Comparison of ENCODE assay signal across 15 mouse cellular contexts in the genomic region with DNA sequence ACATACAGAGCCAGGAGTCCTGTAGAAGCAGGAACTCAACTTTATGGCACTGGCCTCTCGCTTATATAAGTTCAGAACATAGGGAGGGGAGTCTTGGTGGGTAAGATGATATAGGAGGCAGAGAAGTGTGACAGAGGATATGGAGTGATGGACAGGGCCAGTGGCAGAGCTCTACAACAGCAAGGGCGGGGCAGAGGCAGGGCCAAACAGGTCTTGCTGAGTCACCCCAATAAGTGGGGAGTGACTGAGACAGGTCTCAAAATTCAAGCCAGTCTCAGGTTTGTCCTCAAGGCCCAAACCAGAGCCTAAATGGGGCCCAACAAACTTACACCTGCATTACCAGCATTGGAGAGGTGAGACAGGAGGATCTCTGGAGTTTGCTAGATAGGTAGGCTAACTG. TPM values are rescaled to one million over a fixed set of nuclear protein-coding genes. Genes with fewer than 3 reads are reported as not detected.
DNase-seq lines count a peak whose midpoint lies in the region; ATAC-seq and TF ChIP-seq lines count a peak whose summit lies in the region.
"Had no signal": no experiment of that assay in that cellular context is flagged by ENCODE, and none has a peak within 500 bp of the region (broad histone marks: within the 10 kb centered on the region; RNA-seq: fewer than 3 reads in every experiment).

No protein-coding gene starts in this region.

- H3K4me3 ChIP-seq in kidney, embryonic 15.5 days (replicated peaks): no peak overlapping the region
- no peak overlapping the region; the same call in 1 of the 2 replicates for H3K4me3 ChIP-seq in G1E (ENCODE audit: low read depth, low read length)
- H3K4me3 ChIP-seq: limb, embryonic 13.5 days; midbrain, embryonic 12.5 days had no signal

- no peak for TF ChIP-seq CTCF in G1E (IDR thresholded peaks at IDR 0.05; ENCODE audit: low read depth, low read length)

- peaks cover 3% of the 10 kb centered on the region; the same call in 1 of the 2 replicates for H3K36me3 ChIP-seq in kidney, embryonic 15.5 days
- peaks cover 42% of the 10 kb centered on the region for H3K36me3 ChIP-seq in G1E (replicated peaks)
- H3K36me3 ChIP-seq: midbrain, embryonic 12.5 days had no signal

- WGBS in kidney, embryonic 15.5 days: 66% methylated on average over 2 of the region's 2 CpGs

- no peak for DNase-seq in kidney, postnatal 25 days
- peak; percentile 6 for DNase-seq in G1E (ENCODE audit: low spot score)
- peak; percentile 32 for DNase-seq in skeletal muscle tissue, adult 2 months (ENCODE audit: low read depth, low spot score)
- DNase-seq in layer of hippocampus, adult 9-11 months: no peak
- no peak for DNase-seq in left cerebral cortex, postnatal 25 days (ENCODE audit: low spot score in 2 of 2)
- DNase-seq in adrenal gland, postnatal 36 days: no peak
- DNase-seq: cerebellum, postnatal 10 days; gastrocnemius, postnatal 36 days; lung, postnatal 14 days had no signal

- intact Hi-C loops in left cerebral cortex, postnatal 25 days (cut with DNase I): no loop called here

- no peak overlapping the region for H3K9ac ChIP-seq in kidney, embryonic 15.5 days
- H3K9ac ChIP-seq: limb, embryonic 13.5 days; midbrain, embryonic 12.5 days had no signal

- no peak overlapping the region for H3K27ac ChIP-seq in kidney, embryonic 15.5 days
- H3K27ac ChIP-seq: hindbrain, postnatal 0 days; limb, embryonic 13.5 days; midbrain, embryonic 12.5 days had no signal

- no peaks in the 10 kb centered on the region for H3K27me3 ChIP-seq in kidney, embryonic 15.5 days
- H3K27me3 ChIP-seq in G1E (ENCODE audit: insufficient read depth, low read length): no peaks in the 10 kb centered on the region
- H3K27me3 ChIP-seq: limb, embryonic 13.5 days; midbrain, embryonic 12.5 days had no signal

- H3K4me1 ChIP-seq in kidney, embryonic 15.5 days: 0 out of 2 replicates have a peak, but pooled peaks cover 3% of the 10 kb centered on the region
- H3K4me1 ChIP-seq in G1E (ENCODE audit: insufficient read depth, low read depth, low read length): peaks cover 26% of the 10 kb centered on the region
- H3K4me1 ChIP-seq: limb, embryonic 13.5 days had no signal

- 0 out of 2 replicates have a peak, but pooled peaks have one; percentile 46 for ATAC-seq in kidney, embryonic 15.5 days (replicated peaks; ENCODE audit: low FRiP score)
- ATAC-seq in G1E (ENCODE audit: extremely low read depth, insufficient number of reproducible peaks, low FRiP score, poor library complexity, severe bottlenecking): peak; percentile 54
- peak; percentile 97 for ATAC-seq in erythroid progenitor cell, adult 5-6 weeks (replicated peaks; ENCODE audit: low FRiP score, poor library complexity, severe bottlenecking)
- ATAC-seq: forebrain, embryonic 14.5 days; hindbrain, postnatal 0 days had no signal

- no peak overlapping the region for H3K4me2 ChIP-seq in kidney, embryonic 15.5 days
- H3K4me2 ChIP-seq: limb, embryonic 13.5 days; midbrain, embryonic 12.5 days had no signal

- H3K9me3 ChIP-seq in kidney, embryonic 15.5 days (replicated peaks): no peaks in the 10 kb centered on the region
- H3K9me3 ChIP-seq in G1E (replicated peaks): no peaks in the 10 kb centered on the region
- H3K9me3 ChIP-seq: limb, embryonic 13.5 days; midbrain, embryonic 12.5 days had no signal

RNA-seq across cellular contexts. Expression of gene Adam10, which starts 54.4 kb away (rescaled TPM):
- 88.3 and 92.2 TPM in 2 replicates for polyA plus RNA-seq in kidney, embryonic 15.5 days (2015; fragmentation: Nextera tagmentation; extraction: Ambion mirVana)
- total RNA-seq in G1E (2014; fragmentation: Nextera tagmentation) (117 and 128 TPM in 2 replicates), G1E (2017) (34.6 and 45.9 TPM in 2 replicates)
- 37.5 and 40.7 TPM in 2 replicates for polyA plus RNA-seq in G1E (2012)
- total RNA-seq in erythroid progenitor cell, adult 5-6 weeks (2015; ENCODE audit: low replicate concordance): 334 and 407 TPM in 2 replicates
- total RNA-seq in erythroid progenitor cell, adult 5-6 weeks (2017; ENCODE audit: low replicate concordance): 328 and 349 TPM in 2 replicates
- total RNA-seq in left cerebral cortex, postnatal 25 days (2021): 10 to 100 TPM; 69.1 to 71.4 TPM
- total RNA-seq in adrenal gland, postnatal 36 days (2021): 10 to 100 TPM; 47.1 to 51.0 TPM

Comparison
In these comparisons a context has a peak if more than half of its experiments do, and no peak if none do; other contexts are left out.
1. ATAC-seq: peak in every context shown above with its lines; median percentile 97 in erythroid progenitor cell, adult 5-6 weeks; 54 in G1E; 46 in kidney, embryonic 15.5 days.
2. DNase-seq: peak in G1E (single experiment) and skeletal muscle tissue, adult 2 months (single experiment); none in kidney, postnatal 25 days (0 of 2), layer of hippocampus, adult 9-11 months (single experiment), left cerebral cortex, postnatal 25 days (0 of 2) and adrenal gland, postnatal 36 days (0 of 2).